Mouse (Mus musculus) lung, embryonic 14.5 days (tissue): ENCODE results near the gene Slc29a4. TPM values are rescaled to one million over a fixed set of nuclear protein-coding genes. Genes with fewer than 3 reads are reported as not detected.

ENCODE experiments used
- ATAC-seq: fragments of 200-750 bp; cut with Nextera tagmentation; 2 replicates; pipeline ENCODE4 v1.8.0; 2017; ENCODE audit warnings: mild to moderate bottlenecking, moderate TSS enrichment, moderate library complexity; ENCODE audit not compliant: insufficient read depth
- DNase-seq: peaks from one replicate; pipeline ENCODE4 v3.0.0-alpha.2; 2015
- H3K27ac ChIP-seq: fragments of 300-500 bp; sonication (generic); 2 replicates; pipeline ENCODE4 v1.5.1; 2014; ENCODE audit warnings: low read depth, mild to moderate bottlenecking, moderate library complexity
- H3K27me3 ChIP-seq: fragments of 300-500 bp; sonication (generic); 2 replicates; pipeline ENCODE4 v1.6.1; 2014; ENCODE audit warnings: low read length, control low read depth; ENCODE audit not compliant: insufficient read depth
- H3K36me3 ChIP-seq: fragments of 300-500 bp; sonication (generic); 2 replicates; pipeline ENCODE4 v1.6.1; 2014; ENCODE audit warnings: control low read depth; ENCODE audit not compliant: insufficient read depth
- H3K4me1 ChIP-seq: fragments of 300-500 bp; sonication (generic); 2 replicates; pipeline ENCODE4 v1.6.1; 2014; ENCODE audit warnings: antibody characterized with exemption, control low read depth; ENCODE audit not compliant: insufficient read depth
- H3K4me2 ChIP-seq: fragments of 300-500 bp; sonication (generic); 2 replicates; pipeline ENCODE4 v1.6.1; 2014; ENCODE audit warnings: mild to moderate bottlenecking
- H3K4me3 ChIP-seq: fragments of 300-500 bp; sonication (generic); 2 replicates; pipeline ENCODE4 v1.5.1; 2014; ENCODE audit warnings: low read depth, low read length
- H3K9ac ChIP-seq: fragments of 300-500 bp; sonication (generic); 2 replicates; pipeline ENCODE4 v1.6.1; 2014
- H3K9me3 ChIP-seq: fragments of 300-500 bp; sonication (generic); 2 replicates; pipeline ENCODE4 v1.6.1; 2016; ENCODE audit warnings: low read depth, low read length, control low read depth
- CTCF ChIP-seq: IDR thresholded peaks from 2 replicates; pipeline ENCODE4 v1.5.1; 2016; ENCODE audit warnings: antibody characterized with exemption, low read depth
- WGBS: fragments of 180-500 bp; shearing (Covaris S2); extraction: QIAGEN DNeasy Blood & Tissue Kit; methylation state at CpG from one replicate; pipeline ENCODE4 v1.1.7; 2014; 5-methylcytosine and 5-hydroxymethylcytosine counted together
- polyA plus RNA-seq: library from polyadenylated mRNA; unstranded; fragments of >200 nt; fragmentation: Nextera tagmentation; extraction: Ambion mirVana; gene quantifications from 2 replicates; pipeline ENCODE4 v1.2.1, GENCODE M21; 2014

Gene Slc29a4
- polyA plus RNA-seq, 1 experiment from 2014 or later: 8.2 TPM

- WGBS: 89% methylated on average over 5 of the region's 5 CpGs
- Histone ChIP-seq H3K27ac (no peak overlapping the region), H3K9ac (no peak overlapping the region), H3K9me3 (no peaks in the 10 kb centered on the region), H3K4me2 (no peak overlapping the region), H3K36me3 (no peaks in the 10 kb centered on the region), H3K4me1 (no peaks in the 10 kb centered on the region; the same call in 1 of the 2 replicates), H3K4me3 (no peak overlapping the region), H3K27me3 (peaks cover 2% of the 10 kb centered on the region; the same call in 1 of the 2 replicates)
- TF ChIP-seq CTCF: no peak
- DNase-seq: no peak
- ATAC-seq: no peak
Measured at GRCm38 (mm10) chr5:142707709-142708108, 15.4 kb downstream of the Slc29a4 start.

DNA sequence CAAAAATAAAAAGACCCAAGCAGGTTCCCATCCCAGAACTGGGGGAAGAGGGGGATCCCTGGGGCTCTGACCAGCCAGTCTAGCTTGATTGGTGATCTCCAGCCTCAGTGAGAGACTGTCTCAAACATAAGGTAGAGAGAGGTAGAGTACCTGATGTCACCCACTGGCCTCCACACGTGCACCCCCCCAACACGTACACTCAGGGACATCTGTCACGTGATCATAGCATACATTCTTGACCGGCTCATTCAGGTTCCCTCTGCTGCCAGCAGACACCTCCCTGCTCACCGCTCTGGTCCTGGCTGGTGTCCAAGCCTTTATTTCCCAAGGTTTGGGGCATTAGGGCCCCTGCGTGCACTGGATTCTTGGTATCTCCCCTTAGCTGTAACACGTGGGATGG is 17.1 kb downstream of the Slc29a4 start:
- ATAC-seq: no peak
- no peak overlapping the region for H3K9ac ChIP-seq
- no peak overlapping the region for H3K4me3 ChIP-seq
- no peaks in the 10 kb centered on the region for H3K9me3 ChIP-seq
- no peak for DNase-seq
- 72% methylated on average over 7 of the region's 7 CpGs for WGBS
- TF ChIP-seq CTCF: no peak
- no peaks in the 10 kb centered on the region for H3K36me3 ChIP-seq
- no peak overlapping the region for H3K4me2 ChIP-seq
- no peaks in the 10 kb centered on the region for H3K27me3 ChIP-seq
- no peak overlapping the region for H3K27ac ChIP-seq
- H3K4me1 ChIP-seq: no peaks in the 10 kb centered on the region

- no peak for ATAC-seq
- no peak overlapping the region for H3K4me2 ChIP-seq
- no peak overlapping the region for H3K9ac ChIP-seq
- no peaks in the 10 kb centered on the region for H3K4me1 ChIP-seq
- WGBS: 82% methylated on average over 5 of the region's 5 CpGs
- no peak for DNase-seq
- no peak overlapping the region for H3K27ac ChIP-seq
- H3K36me3 ChIP-seq: no peaks in the 10 kb centered on the region
- no peak overlapping the region for H3K4me3 ChIP-seq
- no peaks in the 10 kb centered on the region for H3K27me3 ChIP-seq
- no peaks in the 10 kb centered on the region for H3K9me3 ChIP-seq
- TF ChIP-seq CTCF: peak; percentile 42
Measured at GRCm38 (mm10) chr5:142712373-142712772, 20.1 kb downstream of the Slc29a4 start.

- H3K4me1 ChIP-seq: no peaks in the 10 kb centered on the region
- H3K9ac ChIP-seq: no peak overlapping the region
- H3K27ac ChIP-seq: no peak overlapping the region
- H3K27me3 ChIP-seq: no peaks in the 10 kb centered on the region
- no peak for TF ChIP-seq CTCF
- ATAC-seq (no peak), DNase-seq (no peak)
- H3K36me3 ChIP-seq: no peaks in the 10 kb centered on the region
- H3K4me2 ChIP-seq: no peak overlapping the region
- H3K4me3 ChIP-seq: no peak overlapping the region
- WGBS: 82% methylated on average over 10 of the region's 10 CpGs
- no peaks in the 10 kb centered on the region for H3K9me3 ChIP-seq
Measured at GRCm38 (mm10) chr5:142713966-142714365, 21.7 kb downstream of the Slc29a4 start.

GRCm38 (mm10) chr5:142715059-142715458 is 22.7 kb downstream of the Slc29a4 start:
- Histone ChIP-seq H3K27ac (no peak overlapping the region), H3K27me3 (no peaks in the 10 kb centered on the region), H3K9me3 (no peaks in the 10 kb centered on the region), H3K4me2 (no peak overlapping the region), H3K4me1 (no peaks in the 10 kb centered on the region), H3K9ac (no peak overlapping the region), H3K36me3 (no peaks in the 10 kb centered on the region), H3K4me3 (no peak overlapping the region)
- no peak for TF ChIP-seq CTCF
- ATAC-seq (no peak), DNase-seq (no peak)
- 80% methylated on average over 9 of the region's 9 CpGs for WGBS

GRCm38 (mm10) chr5:142716056-142716455 is 23.7 kb downstream of the Slc29a4 start:
- Histone ChIP-seq H3K4me2 (no peak overlapping the region), H3K36me3 (no peaks in the 10 kb centered on the region), H3K4me3 (no peak overlapping the region), H3K27me3 (no peaks in the 10 kb centered on the region), H3K27ac (no peak overlapping the region), H3K9ac (no peak overlapping the region), H3K9me3 (no peaks in the 10 kb centered on the region), H3K4me1 (no peaks in the 10 kb centered on the region)
- DNase-seq (no peak), ATAC-seq (no peak)
- TF ChIP-seq CTCF: no peak
- 80% methylated on average over 6 of the region's 6 CpGs for WGBS

DNA sequence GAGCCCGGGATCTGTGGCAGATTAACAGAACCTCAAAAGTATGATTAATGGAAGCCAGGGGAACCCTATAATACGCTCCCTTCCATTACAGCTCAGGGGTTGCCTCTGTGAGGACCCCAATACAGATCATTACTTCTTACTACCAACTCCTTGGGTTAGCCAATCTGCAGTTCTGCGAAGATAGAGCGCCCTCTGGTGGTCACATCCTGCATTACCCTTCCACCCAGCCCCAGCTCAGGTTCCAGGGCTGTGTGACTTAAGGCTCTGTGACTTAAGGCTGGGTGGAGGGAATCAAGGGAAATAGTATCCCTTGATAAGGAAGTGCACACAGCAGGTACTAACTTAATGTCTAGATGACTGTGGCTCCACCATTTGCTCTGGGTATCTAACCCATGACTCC is 25.7 kb downstream of the Slc29a4 start:
- TF ChIP-seq CTCF: peak; percentile 97
- peak; percentile 29; the same call in 1 of the 2 replicates for ATAC-seq
- H3K4me2 ChIP-seq: no peak overlapping the region
- no peaks in the 10 kb centered on the region for H3K36me3 ChIP-seq
- H3K4me3 ChIP-seq: no peak overlapping the region
- 16% methylated on average over 4 of the region's 4 CpGs for WGBS
- H3K4me1 ChIP-seq: no peaks in the 10 kb centered on the region
- peak; percentile 90 for DNase-seq
- H3K27ac ChIP-seq: no peak overlapping the region
- no peaks in the 10 kb centered on the region for H3K9me3 ChIP-seq
- no peaks in the 10 kb centered on the region for H3K27me3 ChIP-seq
- no peak overlapping the region for H3K9ac ChIP-seq

- Histone ChIP-seq H3K27ac (no peak overlapping the region), H3K9me3 (no peaks in the 10 kb centered on the region), H3K9ac (no peak overlapping the region), H3K36me3 (no peaks in the 10 kb centered on the region), H3K4me2 (no peak overlapping the region), H3K4me1 (no peaks in the 10 kb centered on the region), H3K27me3 (no peaks in the 10 kb centered on the region), H3K4me3 (no peak overlapping the region)
- no peak for TF ChIP-seq CTCF
- ATAC-seq (0 out of 2 replicates have a peak, but pooled peaks have one; percentile 16), DNase-seq (no peak)
- WGBS: 57% methylated on average over 25 of the region's 25 CpGs
Measured at GRCm38 (mm10) chr5:142718486-142718885, 26.2 kb downstream of the Slc29a4 start.
